Mouse (Mus musculus) liver, adult 2 months (tissue): ENCODE measurements around the gene Fbxw17. TPM values are rescaled to one million over a fixed set of nuclear protein-coding genes. Genes with fewer than 3 reads are reported as not detected.
A peak's percentile ranks its signal among the peaks of the same experiment; 100 is the strongest.
"Not testable (repeated sequence)": the region's sequence is repeated elsewhere in the genome, so short reads cannot be mapped to it uniquely, and the experiment has no call there.

Experiments
- DNase-seq: peaks from one replicate; pipeline ENCODE4 v3.0.0-alpha.2; 2011; ENCODE audit warnings: low read depth, low spot score; ENCODE audit errors: extremely low read depth
- H3K27ac ChIP-seq: fragments of 200-500 bp; replicated peaks from 2 replicates; pipeline ENCODE4 v1.5.1; 2012; ENCODE audit warnings: low read depth, mild to moderate bottlenecking, control low read depth, inconsistent platforms, low read length; ENCODE audit not compliant: insufficient read depth
- H3K27me3 ChIP-seq: fragments of 200-500 bp; 2 replicates; pipeline ENCODE4 v1.6.1; 2012; ENCODE audit warnings: mild to moderate bottlenecking, moderate library complexity, low read length, inconsistent platforms; ENCODE audit not compliant: control insufficient read depth, insufficient read depth
- H3K36me3 ChIP-seq: fragments of 200-500 bp; 2 replicates; pipeline ENCODE4 v1.6.1; 2012; ENCODE audit warnings: low read length, inconsistent platforms; ENCODE audit not compliant: control insufficient read depth, insufficient read depth
- H3K4me1 ChIP-seq: fragments of 200-500 bp; 2 replicates; pipeline ENCODE4 v1.6.1; 2011; ENCODE audit warnings: low read length; ENCODE audit not compliant: control insufficient read depth, insufficient read depth
- H3K4me3 ChIP-seq: fragments of 200-500 bp; 2 replicates; pipeline ENCODE4 v1.5.1; 2011; ENCODE audit warnings: low read depth, mild to moderate bottlenecking, control low read depth, low read length, moderate library complexity; ENCODE audit not compliant: insufficient read depth
- H3K79me2 ChIP-seq: fragments of 200-500 bp; 2 replicates; pipeline ENCODE4 v1.6.1; 2012; ENCODE audit warnings: inconsistent platforms, mild to moderate bottlenecking, low read length, moderate library complexity; ENCODE audit not compliant: control insufficient read depth, insufficient read depth
- H3K9ac ChIP-seq: fragments of 200-500 bp; 2 replicates; pipeline ENCODE4 v1.6.1; 2012; ENCODE audit warnings: low read depth, mild to moderate bottlenecking, control low read depth, inconsistent platforms, low read length
- CTCF ChIP-seq: fragments of 200-500 bp; IDR thresholded peaks from 2 replicates; pipeline ENCODE4 v1.5.1; 2011; ENCODE audit warnings: low read depth, low read length, control low read depth
- POLR2A ChIP-seq: fragments of 200-500 bp; IDR thresholded peaks from 2 replicates; pipeline ENCODE4 v1.6.1; 2011; ENCODE audit warnings: low read length, control low read depth; ENCODE audit not compliant: insufficient read depth; ENCODE audit errors: extremely low read depth
- WGBS: fragments of 180-500 bp; shearing (Covaris S2); methylation state at CpG from one replicate; pipeline ENCODE4 v1.1.7; 2018; 5-methylcytosine and 5-hydroxymethylcytosine counted together
- polyA plus RNA-seq: library from polyadenylated mRNA; depleted of rRNA; stranded (reverse); fragments of >200 nt; gene quantifications from 2 replicates; pipeline ENCODE4 v1.2.3, GENCODE M21; 2012
- total RNA-seq: library from RNA; depleted of rRNA; stranded (reverse); fragments of >200 nt; gene quantifications from 2 replicates; pipeline ENCODE4 v1.2.3, GENCODE M21; 2014

The Fbxw17 gene
- total and polyA plus RNA-seq, 2 experiments: 2.7 to 2.9 TPM

DNA sequence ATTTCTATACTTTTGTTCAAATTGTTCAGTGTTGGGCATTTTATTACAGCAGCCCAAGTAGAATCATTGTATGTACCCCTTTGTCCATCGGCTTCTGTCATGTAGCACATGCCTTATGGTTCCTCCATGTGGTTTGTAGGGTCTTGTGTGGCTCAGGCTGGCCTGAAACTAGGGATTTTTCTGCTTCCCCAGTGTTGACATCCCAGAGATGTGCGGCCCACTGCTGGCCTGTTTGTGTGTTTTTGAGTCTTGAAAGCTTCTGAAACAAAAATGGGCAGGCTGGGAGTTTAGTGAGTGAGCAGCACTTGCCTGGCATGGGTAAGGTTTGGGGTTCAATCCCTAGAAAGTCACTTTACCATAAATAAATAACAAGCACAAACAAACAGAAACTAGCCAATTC lies 6.9 kb downstream of the Fbxw17 start:
- TF ChIP-seq CTCF: no peak
- TF ChIP-seq POLR2A: no peak
- H3K4me1 ChIP-seq: 0 out of 2 replicates have a peak, but pooled peaks cover 5% of the 10 kb centered on the region
- H3K27ac ChIP-seq: no peak overlapping the region
- H3K27me3 ChIP-seq: no peaks in the 10 kb centered on the region
- no peaks in the 10 kb centered on the region for H3K36me3 ChIP-seq
- no peak overlapping the region for H3K9ac ChIP-seq
- WGBS: 94% methylated on average over 2 of the region's 2 CpGs
- H3K4me3 ChIP-seq: no peak overlapping the region
- no peak for DNase-seq
- H3K79me2 ChIP-seq: no peaks in the 10 kb centered on the region

DNA sequence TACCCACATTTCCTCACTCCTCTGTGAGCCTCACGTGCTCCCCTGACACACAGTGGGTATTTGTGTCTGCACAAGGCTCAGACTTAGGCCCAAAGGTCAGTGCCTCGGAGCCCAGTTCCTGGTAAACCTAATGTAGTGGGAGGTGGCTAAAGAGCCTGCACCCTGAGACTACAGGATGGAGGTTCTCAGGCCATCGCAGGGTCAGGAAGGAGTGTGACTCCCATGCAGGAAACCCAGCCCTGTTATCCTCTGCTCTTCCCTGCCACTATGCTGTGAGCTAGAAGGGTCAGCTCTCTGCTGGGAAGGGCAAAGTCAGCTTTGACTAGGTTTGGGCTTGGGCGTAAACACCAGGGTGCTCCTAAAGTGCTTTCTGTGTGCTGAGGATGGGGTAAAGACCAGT lies 9.0 kb downstream of the Fbxw17 start:
- 0 out of 2 replicates have a peak, but pooled peaks cover 5% of the 10 kb centered on the region for H3K4me1 ChIP-seq
- 59% methylated on average over 4 of the region's 4 CpGs for WGBS
- H3K79me2 ChIP-seq: no peaks in the 10 kb centered on the region
- H3K27me3 ChIP-seq: no peaks in the 10 kb centered on the region
- peak; percentile 3 for DNase-seq
- no peak overlapping the region for H3K4me3 ChIP-seq
- no peaks in the 10 kb centered on the region for H3K36me3 ChIP-seq
- no peak overlapping the region for H3K9ac ChIP-seq
- peak overlapping the region; percentile 35; the same call in 1 of the 2 replicates for H3K27ac ChIP-seq
- no peak for TF ChIP-seq POLR2A
- no peak for TF ChIP-seq CTCF

DNA sequence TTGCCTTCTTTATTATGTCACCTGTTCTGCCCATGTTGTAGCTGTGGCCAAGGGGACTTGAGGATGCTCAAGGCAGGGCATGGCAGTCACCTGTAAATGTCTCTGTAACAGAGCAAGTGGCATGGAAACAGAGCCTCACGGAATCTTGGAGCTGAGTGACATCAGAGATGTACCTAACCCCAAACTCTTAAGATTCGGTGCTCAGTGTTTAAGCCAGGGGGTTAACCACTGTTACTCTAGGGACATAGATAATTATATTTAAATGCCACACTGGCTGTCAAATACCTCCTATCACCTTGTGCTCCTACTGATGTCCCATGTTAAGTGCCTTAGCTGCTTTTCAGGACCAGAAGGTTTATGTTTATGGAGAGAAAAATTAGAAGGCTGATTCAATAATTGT lies 26.1 kb downstream of the Fbxw17 start, which contains the start of gene Gm47429:
TSS of gene Gm47429 (minus strand) at position 101 of the 400 bp plus-strand sequence.
- Histone ChIP-seq H3K27me3 (no peaks in the 10 kb centered on the region), H3K9ac (no peak within 1 kb of the TSS), H3K27ac (no peak within 1 kb of the TSS), H3K4me3 (no peak within 1 kb of the TSS), H3K36me3 (no peaks in the 10 kb centered on the region), H3K79me2 (no peaks in the 10 kb centered on the region), H3K4me1 (no peaks in the 10 kb centered on the region)
- TF ChIP-seq POLR2A (no peak), CTCF (no peak)
- DNase-seq: no peak
- 92% methylated on average over 2 of the region's 2 CpGs for WGBS

DNA sequence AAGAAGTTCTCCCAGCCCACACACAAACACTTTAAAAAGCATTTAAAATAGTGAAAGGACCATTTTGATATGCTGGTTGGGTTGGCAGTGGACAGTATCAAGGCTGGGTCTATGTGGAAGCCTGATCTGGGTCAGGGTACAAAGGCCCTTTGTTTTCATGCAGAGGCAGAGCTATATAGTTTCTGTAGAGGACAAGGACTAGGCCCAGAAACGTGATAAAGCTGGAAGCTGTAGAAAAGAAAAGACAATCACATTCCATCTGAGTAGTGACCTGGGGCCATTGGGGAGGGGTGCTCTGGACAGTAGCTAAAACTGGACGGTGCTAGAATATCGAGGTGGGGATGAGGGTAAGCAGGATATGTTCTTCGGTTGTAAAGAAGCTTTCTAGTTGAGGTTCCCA lies 27.6 kb downstream of the Fbxw17 start:
- no peak for DNase-seq
- Histone ChIP-seq H3K4me3 (no peak overlapping the region), H3K79me2 (no peaks in the 10 kb centered on the region), H3K36me3 (no peaks in the 10 kb centered on the region), H3K27me3 (no peaks in the 10 kb centered on the region), H3K4me1 (no peaks in the 10 kb centered on the region), H3K9ac (no peak overlapping the region), H3K27ac (no peak overlapping the region)
- WGBS: 82% methylated on average over 4 of the region's 4 CpGs
- TF ChIP-seq CTCF (no peak), POLR2A (no peak)

DNA sequence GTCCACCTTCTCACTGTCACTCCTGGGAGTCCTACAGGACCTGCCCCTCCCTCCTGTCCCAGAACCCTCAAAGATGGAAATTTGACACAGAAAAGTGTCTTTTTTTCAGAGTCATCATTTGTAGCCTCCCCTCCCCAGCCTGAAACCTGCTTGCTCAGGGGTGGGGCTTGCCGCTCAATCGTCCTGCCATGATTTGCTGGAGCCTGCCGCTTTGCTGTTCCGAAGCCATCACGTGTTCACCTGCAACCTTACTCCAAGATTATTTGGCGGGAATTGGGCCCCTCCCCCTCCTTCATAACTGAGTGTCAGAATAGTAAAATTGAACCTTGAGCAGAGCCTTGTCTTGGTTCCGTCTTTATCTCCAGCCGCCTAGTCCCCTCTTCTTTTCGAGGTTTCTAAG lies 34.6 kb downstream of the Fbxw17 start:
- H3K9ac ChIP-seq, H3K4me3 ChIP-seq, DNase-seq, H3K27ac ChIP-seq, H3K36me3 ChIP-seq, H3K4me1 ChIP-seq, H3K79me2 ChIP-seq, H3K27me3 ChIP-seq: not testable (repeated sequence)
- 64% methylated on average over 9 of the region's 9 CpGs for WGBS

DNA sequence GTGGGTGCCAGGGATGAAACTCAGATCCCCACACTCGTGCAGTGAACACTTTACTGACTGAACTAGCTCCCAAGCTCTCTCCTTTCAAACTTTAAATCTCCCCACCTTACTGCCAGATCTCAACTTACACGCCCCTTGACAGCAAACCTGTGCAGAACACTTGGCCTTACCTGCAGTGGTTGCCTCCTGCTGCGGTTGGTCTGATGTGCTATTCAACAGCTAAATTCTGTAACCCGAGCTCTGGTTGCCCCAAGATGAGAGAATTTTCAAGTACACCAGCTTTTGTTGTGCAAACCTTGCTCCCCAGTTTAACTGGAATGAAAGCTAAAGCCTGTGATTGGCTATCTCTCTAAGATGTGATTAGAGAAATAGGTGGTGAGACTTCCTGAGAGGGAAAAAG lies 35.8 kb downstream of the Fbxw17 start:
- no peak overlapping the region for H3K9ac ChIP-seq
- H3K36me3 ChIP-seq: no peaks in the 10 kb centered on the region
- no peaks in the 10 kb centered on the region for H3K79me2 ChIP-seq
- no peak for TF ChIP-seq POLR2A
- no peak for TF ChIP-seq CTCF
- H3K4me3 ChIP-seq: no peak overlapping the region
- H3K27ac ChIP-seq: no peak overlapping the region
- 50% methylated on average over 4 of the region's 4 CpGs for WGBS
- no peaks in the 10 kb centered on the region for H3K4me1 ChIP-seq
- no peaks in the 10 kb centered on the region for H3K27me3 ChIP-seq
- no peak for DNase-seq

DNA sequence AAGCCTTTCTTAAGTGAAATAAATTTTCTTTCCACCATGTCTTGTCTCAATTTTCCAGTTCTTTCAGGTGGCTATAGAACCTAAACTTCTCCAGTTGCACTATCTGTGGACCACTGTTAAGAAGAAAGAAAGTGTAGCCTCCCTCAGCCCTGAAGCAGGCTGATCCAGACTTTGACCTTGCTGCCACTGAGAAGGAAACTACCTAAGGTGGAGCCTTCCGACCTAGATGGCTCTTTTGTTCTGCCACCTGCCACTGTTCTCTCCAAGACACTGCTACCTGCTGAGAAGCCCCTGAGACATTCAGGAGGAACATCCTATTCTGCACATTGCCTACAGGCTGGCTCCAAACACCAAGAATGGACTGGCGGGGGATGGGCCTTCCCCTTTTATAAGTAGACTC lies 42.8 kb downstream of the Fbxw17 start:
- not testable (repeated sequence) for H3K9ac ChIP-seq, H3K79me2 ChIP-seq, H3K36me3 ChIP-seq, H3K27me3 ChIP-seq, H3K4me3 ChIP-seq, H3K27ac ChIP-seq, DNase-seq, H3K4me1 ChIP-seq
- 66% methylated on average over 2 of the region's 2 CpGs for WGBS
